Mouse (Mus musculus) small intestine, adult 2 months (tissue): ENCODE measurements around the gene Irf3.
A peak's percentile ranks its signal among the peaks of the same experiment; 100 is the strongest.

Source experiments
- CTCF ChIP-seq: fragments of 200-500 bp; IDR thresholded peaks from 2 replicates; pipeline ENCODE4 v1.5.1; 2012; ENCODE audit warnings: low read depth, mild to moderate bottlenecking, control low read depth, inconsistent platforms, low read length, moderate library complexity, mixed read lengths; ENCODE audit not compliant: insufficient replicate concordance, insufficient read length; ENCODE audit errors: extremely low read depth
- POLR2A ChIP-seq: fragments of 200-500 bp; IDR thresholded peaks from 2 replicates; pipeline ENCODE4 v1.6.1; 2012; ENCODE audit warnings: low read depth, mild to moderate bottlenecking, control low read depth, inconsistent platforms, low read length, moderate library complexity

DNA sequence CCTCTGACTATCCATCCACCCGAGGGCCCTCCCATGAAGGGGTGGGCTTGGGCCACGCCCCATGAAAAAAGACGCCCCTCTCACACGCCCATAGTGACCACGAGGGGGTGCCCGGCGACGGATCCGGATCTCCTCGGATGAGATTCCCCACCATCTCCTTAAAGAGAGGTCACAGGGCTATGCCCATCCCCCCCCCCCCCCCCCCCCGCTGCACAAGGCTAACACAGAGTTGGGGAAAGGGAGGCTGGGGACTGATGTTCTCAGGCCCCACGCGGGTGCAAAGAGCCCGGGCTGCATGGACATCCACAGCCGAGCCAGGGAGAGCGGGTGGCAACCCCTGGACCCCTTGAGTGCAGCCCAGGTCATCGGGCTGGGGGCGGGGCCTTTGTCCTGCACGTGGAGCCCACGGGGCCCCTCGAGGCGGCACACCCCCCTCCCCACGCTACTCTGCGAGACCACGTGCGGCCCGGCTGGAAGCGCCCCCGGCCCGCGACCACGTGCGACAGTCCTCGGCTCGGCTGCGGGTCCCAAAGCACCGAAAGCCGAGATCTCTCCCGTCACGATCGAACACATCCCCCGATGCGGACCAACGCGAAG, 11.8 kb upstream of the Irf3 start:
- peak; percentile 23; the same call in 1 of the 2 replicates for TF ChIP-seq CTCF
- no peak for TF ChIP-seq POLR2A
